Mouse (Mus musculus): ENCODE results near the gene Cpeb1.

Cpeb1 gene

DNA sequence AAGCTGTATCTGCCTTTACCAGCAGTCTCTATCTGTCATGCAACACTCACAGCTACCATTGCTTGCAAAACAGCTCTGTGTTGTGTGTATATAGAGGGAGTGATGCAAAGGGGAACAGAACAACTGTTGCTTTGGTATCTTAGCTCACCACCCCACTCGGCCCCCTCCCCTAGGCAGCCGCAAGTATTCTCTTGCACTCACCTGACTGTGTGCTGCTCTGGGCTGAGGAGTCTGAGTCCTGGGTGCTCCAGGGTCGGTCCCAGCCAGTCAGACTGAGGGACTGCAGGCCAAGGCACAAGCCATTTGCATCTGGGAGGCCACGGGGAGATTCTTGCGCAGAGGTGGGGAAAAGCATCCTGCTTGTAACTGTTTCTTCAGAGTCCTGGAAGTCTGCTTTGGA lies 83.5 kb downstream of the Cpeb1 start:
- DNase-seq (ENCODE audit: low read depth, low spot score), result no peak

DNA sequence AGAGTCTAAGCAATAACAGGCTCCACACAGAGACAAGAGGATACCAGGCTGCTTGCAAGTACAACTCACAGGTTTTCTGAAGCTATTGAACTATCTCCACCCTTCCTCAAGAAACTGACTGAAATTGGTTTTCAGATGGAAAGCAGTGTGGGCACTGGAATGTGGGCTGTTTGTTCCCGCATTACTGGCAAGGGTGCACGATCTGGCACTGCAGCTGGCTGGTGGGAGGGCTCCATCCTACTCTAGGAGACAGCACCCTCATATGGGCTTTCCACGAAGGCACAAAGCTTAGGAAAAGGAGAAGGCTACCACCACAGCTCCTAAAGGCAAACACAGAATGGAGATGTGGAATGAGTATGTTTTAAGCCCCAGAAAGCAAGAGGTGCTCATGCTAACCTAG lies 85.5 kb downstream of the Cpeb1 start:
- DNase-seq (ENCODE audit: low read depth, low spot score), result no peak

DNA sequence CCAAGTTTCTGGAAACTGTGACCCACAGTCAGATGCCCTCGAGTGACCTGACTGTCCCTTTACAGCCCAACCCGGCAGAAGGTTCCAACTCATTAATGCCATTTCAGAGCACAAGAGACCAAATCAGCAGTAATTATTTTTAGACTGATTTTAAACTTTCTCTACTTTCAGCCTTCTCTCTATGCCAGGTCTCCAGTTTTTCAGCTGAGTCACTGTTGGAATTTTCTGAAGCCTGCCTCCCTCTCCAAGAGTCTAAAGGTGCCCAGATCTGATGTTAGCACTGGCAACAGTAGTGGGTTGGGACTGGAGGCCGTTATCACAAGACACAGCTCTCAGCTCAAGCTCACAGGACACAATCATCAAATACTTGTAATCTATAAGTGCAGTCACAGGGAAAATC lies 87.3 kb downstream of the Cpeb1 start:
- DNase-seq (ENCODE audit: low read depth, low spot score), result no peak

DNA sequence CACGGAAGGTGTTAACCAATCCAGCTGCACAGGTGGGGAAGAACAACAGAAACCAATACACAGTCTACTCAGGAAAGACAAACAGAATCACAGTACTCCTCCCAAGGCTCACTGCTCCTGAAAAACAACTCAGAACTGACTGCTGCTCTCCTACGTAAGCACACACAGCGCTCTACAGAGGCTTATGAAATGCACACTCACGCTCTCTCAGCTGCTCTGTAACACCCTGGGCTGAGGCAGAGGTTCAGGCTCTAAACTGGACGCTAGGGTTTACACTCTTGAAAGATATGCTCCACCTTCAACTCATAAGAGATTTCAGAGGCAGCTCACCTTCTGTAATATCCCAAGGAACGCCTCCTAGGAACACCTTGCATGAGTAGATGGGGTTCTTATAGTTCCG lies 98.3 kb downstream of the Cpeb1 start:
- DNase-seq (ENCODE audit: low read depth, low spot score), result no peak

DNA sequence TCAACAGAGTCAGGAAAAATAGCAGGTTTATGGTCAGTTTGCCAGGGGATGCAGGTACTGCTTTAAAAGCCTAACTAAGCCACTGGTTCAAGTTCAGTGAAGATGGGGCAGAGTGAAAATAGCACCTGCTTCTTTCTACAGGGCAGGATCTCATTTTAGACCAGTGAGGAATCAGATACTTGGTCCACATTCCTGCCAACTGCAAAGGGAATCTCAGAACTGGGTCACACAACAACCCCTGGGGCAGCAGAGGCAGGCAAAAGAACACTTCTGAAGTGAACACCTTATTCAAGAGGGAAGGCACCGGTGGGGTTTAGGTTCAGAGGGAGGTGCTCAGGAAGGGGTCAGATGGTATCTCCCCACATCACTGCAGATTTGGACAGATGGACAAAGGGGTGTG lies 98.9 kb downstream of the Cpeb1 start:
- DNase-seq (ENCODE audit: low read depth, low spot score), result no peak

DNA sequence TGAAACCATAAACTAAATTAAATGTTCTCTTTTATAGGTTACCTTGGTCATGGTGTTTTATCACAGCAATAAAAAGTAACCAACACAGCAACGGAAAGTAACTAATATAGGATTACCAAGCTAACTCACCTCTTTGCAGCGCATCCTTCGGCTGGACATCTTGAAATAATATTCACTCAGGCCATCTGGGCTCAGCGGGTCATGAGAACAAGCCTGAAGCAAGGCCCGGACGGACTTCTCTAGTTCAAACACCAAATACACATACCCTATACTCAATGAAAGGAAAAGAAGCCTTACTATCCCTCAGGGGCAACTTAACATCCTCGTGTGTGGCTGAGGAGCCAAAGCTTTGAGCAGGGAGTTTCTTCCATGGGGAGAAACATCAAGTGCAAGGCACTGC lies 99.5 kb downstream of the Cpeb1 start:
- DNase-seq (ENCODE audit: low read depth, low spot score), result no peak

DNA sequence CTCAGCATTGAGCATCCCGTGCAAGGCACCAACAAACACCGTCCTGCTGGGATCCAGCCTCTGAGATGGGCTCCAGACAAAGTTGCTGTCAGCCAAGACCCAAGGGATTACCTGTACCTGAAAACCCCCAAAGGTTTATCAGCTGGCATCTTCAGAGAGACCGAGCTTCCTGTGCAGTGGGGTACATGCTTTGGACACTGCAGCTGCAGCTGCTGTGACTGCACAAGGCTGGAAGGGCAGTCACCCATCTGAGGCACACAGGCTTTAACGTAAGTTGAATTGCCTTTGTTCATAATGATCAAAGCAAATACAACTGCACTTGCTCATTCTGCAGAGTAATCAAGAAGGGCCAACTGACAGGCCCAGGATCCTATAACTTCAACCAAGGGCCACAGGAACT lies 103.4 kb downstream of the Cpeb1 start:
- DNase-seq (ENCODE audit: low read depth, low spot score), result no peak

DNA sequence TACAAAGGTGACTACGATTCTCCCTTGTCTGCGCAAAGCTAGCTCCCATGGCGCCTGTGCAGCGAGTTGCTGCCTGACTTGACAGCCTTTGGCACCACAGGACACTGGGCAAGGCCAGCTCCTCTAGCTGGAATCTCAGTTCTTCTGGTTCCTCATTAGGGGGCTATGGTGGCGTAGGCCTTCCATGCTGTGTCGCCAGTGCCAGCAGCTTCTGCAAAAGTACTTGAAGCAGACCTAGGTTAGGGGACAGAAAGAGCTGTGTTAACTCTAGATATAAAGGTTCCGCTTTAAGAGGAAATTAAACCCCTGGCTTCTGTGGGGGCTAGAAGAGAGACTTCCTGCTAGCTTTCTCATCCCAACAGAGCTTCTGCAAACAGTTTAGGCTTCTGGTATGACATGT lies 107.1 kb downstream of the Cpeb1 start:
- DNase-seq (ENCODE audit: low read depth, low spot score), result no peak

DNA sequence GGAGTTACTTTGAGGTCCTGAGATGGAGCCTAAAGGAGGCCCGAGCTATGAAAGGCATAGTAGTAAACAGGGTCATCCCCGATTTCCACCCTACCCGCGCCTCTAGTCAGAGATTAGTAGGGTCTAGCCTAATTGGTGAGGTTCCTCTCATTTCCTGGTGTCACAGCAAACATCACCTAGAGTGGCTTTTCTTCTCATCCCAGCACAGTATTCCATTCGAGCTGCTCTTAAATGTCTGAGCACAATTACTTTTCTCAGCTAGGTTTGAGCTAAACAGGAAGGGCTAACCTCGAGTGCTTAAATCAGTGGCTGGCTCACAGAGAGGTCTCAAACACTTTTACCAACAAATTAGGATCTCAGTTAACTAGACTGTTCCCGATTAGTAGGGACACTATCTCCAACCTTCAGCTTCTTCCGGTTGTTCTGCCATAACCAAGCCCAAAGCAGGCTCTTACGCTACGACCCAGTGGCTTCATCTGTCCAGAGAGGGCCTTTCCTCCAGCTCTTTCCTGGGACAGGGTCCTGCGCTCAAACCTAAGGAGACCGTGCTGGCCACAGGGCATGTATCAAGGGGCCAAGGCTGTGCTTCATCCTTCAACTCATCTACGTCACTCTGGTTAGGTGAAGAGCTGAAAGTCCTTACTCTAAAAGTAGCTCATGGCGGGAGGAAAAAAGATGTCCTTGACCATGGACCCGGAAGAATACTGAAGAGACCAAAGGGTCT lies 109.7 kb downstream of the Cpeb1 start:
- no peak for DNase-seq (ENCODE audit: low read depth, low spot score)

DNA sequence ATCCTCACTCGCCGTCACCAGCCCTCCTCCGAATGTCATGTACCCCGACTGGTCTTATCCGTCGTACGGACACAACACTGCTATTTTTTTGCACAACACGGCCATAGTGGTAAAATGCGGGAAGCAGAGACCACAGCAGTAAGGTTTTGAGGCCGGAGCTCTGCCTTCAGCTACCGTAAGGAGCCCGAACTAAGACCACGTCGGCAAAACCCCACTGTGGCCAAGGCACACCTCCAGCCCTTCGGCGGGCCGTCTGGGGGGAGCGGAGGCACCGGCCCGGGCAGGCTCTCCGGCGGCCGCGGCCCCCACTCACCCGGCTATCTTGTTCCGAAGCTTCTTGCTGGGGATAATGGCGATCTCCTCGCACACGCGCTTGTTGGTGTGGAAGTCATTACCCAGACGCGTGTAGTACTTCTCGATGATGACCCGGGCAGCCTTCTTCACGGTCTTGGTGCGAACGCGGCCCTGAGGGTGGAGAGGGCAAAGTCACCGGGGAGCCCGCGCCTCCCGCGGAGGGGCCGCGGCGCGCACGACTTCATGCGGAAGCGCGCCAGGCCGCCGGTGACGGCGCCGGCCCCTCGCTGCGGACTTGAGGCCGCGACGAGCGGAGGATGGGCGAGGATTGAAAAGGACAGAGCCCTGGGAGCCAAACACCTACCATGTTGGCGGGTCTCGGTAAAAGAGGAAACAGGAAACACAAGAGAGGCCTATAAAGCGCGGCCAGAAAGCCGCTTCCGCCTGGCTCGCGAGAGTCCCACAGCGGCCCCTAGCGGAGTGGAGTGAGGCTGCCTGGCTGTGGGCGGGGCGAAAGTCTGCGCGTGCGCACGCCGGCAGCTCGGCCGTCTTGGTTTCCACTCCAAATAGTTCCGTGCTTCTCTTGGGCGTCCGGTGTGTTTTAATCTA lies 110.5 kb downstream of the Cpeb1 start, which contains the start of gene Rps17:
Rps17 (minus strand) TSS at position 711 of the 903 bp plus-strand sequence.
- peak; percentile 97 for DNase-seq (ENCODE audit: low read depth, low spot score)

DNA sequence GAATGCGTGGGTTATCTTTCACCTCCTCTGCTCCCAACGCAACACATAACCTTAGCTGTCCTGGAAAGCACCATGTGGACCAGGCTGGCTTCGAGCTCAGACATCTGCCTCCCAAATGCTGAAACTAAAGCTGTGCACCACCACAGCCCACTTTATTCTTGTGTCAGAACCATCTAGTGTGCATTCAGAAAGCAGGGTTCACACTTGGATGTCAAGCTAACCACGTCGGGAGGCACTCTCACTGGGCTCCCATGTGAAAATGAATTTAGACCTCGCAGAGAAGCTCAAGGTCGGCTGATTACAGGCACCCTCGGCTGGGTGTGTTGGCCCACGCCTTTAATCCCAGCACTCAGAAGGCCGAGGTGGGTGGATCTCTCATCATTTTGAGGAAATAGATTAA lies 111.4 kb downstream of the Cpeb1 start:
- peak; percentile 51 for DNase-seq (ENCODE audit: low read depth, low spot score)

DNA sequence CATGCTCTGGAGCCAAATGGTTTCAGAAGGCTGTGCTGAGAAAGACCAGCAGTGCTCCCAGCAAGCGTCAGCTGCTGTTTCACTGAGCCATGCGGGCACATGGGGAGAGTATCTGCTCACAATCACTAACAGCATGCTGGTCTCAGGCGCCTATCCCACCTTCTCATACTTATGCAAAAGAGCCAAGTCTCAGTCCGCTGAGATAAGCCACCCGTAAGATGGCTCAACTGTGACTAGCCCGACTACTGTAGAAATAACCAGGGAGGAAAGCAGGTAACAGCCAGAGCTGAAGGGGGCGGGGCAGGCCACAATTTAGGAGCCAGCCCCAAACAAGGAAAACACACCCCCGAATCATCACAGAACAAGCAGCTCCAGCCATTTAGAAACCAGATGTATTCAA lies 111.9 kb downstream of the Cpeb1 start:
- peak; percentile 83 for DNase-seq (ENCODE audit: low read depth, low spot score)

DNA sequence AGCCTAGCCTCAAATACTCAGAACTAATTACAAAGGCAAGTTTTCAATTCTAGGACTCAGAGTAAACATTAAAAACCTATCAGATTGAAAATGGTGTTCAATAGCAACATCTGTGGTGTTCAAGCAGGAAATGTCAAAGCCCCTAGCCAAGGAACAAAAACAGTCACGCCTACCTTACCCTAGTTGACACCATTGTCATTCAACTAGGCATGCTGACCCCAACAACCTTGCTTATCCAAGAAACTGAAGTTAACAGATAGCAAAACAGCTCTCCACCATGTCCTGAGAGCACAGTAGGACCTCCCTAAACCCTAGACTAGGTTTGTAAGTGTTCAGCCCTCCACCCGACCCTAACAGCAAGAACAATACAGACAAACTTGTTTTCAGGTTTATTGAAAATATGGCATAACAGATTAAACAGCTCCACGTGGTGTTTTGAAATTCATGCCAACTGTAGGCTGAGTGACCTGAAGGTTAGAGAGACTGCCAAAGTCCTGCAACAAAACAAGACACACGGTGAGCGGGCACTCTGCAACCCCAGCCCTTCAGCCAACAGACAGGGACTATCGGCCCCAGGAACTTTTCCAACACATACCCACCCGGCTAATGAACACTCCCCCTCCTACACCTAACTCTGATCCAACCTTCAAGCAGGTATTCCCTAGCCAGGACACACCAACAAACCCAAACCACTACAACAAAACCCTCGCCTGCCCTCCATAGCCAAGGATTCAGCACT lies 112.7 kb downstream of the Cpeb1 start:
- peak; percentile 67 for DNase-seq (ENCODE audit: low read depth, low spot score)

DNA sequence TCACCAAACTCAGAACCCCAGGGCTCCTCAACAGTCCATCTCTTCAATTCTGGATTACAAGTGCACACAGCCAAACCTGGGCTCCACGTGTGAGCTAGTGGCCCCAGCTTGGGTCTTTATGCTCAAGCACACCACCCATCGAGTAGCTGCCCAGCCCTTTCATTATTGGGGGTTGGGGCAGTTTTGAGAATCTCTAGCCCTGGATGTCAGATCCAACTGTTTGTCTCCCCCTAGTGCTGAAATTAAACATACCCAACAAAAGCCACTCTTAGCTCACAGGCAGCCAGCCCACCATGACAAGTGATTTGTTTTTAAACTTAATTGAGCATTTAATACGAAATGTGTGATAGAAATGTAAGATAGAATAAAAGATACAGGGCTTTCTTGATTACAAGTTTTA lies 113.7 kb downstream of the Cpeb1 start:
- peak; percentile 78 for DNase-seq (ENCODE audit: low read depth, low spot score)

DNA sequence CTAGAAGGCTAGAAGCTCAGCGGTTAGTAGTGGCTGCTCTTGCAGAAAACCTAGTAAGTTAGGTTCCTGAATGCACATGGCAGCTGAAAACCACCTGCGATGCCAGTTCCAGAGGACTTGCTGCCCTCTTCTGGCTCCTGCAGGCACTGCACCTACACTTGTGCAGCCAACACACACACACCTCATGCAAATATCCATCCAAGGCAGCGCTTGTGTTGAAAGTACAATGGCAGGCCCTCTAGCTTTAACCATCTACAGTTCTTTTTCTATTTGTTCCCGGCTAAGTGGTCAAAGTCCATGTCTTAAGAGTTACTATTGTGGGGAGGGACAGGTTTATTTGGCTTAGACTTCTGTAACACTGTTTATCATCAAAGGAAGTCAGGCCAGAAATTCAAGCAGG lies 115.5 kb downstream of the Cpeb1 start:
- peak; percentile 94 for DNase-seq (ENCODE audit: low read depth, low spot score)

DNA sequence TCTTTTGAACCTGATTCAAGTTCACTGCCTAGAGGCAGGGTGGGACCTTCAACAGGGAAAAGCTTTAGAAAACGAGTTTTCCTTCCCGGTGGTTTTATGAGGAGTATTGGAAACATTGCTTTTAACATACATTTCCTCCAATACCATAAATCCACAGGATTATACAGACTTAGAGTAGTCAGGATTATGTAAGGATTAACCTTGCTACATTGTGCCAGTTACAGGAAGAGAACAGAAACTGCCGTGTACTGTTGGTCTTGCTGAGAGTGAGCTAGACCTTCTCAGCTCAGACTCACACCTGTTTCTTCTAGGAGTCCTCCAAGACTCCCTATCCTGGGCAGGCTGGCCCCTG lies 116.8 kb downstream of the Cpeb1 start:
- DNase-seq (ENCODE audit: low read depth, low spot score), result no peak

DNA sequence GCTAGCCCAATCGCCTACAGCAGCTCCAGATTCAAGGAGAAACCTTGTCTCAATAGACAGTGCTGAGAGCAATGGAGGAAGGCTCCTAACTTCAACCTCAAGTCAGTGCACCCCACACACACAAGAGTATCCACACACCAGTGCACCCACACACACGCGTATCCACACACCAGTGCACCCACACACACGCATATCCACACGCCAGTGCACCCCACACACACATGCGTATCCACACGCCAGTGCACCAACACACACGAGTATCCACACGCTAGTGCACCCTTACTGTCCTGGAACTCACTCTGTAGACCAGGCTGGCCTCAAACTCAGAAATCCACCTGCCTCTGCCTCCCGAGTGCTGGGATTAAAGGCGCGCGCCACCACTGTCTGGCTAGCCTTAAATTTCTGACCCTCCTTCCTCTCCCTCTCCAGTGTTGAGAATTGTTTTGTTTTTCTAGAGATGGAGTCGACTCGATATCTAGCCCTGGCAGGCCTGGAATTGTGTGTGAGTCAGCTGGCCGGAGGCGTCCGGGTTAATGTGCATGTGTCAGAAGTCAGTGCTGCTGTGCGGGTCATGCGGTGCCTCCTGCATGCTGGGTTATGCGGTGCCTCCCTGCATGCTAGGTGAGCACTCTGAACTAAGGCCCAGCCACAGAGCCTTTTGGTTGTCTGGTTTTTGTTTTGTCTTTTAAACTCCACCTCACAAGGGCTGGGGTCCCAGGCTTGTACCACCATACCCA lies 117.3 kb downstream of the Cpeb1 start:
- DNase-seq (ENCODE audit: low read depth, low spot score), result peak; percentile 55

DNA sequence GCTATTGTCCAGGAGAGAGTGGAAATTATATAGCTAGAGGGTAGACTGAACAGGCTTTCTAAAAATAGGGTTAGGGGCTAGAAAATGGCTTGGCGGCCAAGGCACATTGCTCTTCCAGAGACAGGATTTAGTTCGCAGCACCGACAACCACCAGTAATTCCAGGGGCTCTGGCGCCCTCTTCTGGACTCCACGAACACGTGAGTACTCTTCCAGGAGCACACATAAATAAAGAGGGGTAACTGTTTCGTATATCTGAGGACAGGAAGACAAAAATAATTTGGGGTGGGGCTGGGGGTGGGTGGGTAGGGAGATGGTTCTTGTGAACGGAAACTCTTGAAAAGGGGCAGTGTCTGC lies 118.9 kb downstream of the Cpeb1 start:
- peak; percentile 91 for DNase-seq (ENCODE audit: low read depth, low spot score)

DNA sequence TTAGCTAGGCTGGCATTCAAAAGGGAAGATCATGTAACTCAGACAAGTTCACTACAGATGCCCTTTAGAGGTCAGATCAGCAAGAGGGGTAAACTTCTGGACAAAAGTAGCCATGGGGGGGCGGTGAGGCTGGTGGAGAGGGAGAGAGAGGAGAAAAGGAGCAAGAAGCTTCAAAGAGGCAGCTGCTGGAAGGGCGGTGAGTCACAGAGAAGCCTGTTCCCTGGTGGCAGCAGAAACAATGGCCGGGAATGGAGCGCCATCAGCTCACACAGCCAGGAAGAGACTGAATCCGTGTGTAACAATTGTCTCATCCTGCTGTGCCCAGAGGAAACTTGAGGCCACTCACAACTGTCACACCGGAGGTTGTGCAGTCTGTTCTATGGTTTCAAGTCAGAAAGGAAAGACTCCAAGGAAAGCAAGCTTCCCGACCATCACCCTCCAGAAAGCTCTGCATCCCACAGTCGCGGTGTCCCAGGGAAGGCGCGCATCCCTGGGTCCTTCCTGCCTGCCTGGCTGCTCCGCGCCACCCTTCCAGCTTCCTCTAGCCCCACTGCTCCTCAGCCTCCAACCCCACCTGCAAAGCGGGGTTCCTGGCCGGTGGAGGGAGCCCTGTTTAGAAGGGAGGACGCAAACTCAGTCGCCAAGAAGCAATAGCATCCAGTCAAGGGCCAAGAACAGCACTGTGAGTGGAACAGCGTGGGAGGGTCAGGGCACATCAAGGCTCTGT lies 119.4 kb downstream of the Cpeb1 start:
- peak; percentile 75 for DNase-seq (ENCODE audit: low read depth, low spot score)

DNA sequence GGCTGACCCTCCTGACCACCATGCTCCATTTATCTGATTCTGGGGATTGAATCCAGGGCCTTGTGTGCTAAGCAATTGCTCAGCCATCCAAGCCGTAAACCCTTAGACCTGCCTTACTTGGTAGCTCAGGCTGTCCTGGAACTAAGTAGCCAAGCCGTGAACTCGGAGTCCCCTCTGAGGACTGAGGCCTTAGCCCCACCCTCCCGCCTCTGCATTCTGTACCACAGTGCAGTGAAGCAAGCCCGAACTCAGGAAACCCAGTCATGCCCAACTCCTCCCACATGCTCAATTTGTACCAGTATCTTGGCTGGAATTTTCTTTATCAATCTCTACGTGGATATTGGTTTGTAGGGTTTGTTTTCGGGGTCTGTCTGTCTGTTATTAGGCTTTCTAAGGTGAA lies 123.4 kb downstream of the Cpeb1 start:
- DNase-seq (ENCODE audit: low read depth, low spot score), result peak; percentile 57

DNA sequence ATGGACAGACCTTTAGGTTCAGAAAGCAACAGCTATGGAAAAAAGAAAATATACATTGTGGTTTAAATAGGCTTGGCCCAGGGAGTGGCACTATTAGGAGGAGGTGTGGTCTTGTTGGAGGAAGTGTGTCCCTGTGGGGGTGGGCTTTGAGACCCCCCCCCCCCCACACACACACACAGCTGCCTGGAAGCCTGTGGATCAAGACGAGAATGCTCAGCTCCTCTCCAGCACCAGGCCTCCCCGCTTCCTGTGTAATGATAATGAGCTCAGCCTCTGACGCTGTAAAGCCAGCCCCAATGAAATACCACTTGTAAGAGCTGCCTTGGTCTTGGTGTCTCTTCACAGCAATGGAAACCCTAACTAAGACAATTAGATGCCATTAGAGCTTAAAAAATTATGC lies 124.5 kb downstream of the Cpeb1 start:
- peak; percentile 44 for DNase-seq (ENCODE audit: low read depth, low spot score)

Measured in ZHBTc4 (cell line).